Mouse (Mus musculus) neural tube, embryonic 10.5 days (tissue): ENCODE results near the gene Rbm20.
"Not testable (repeated sequence)": the region's sequence is repeated elsewhere in the genome, so short reads cannot be mapped to it uniquely, and the experiment has no call there.

Experiments used
- DNase-seq: peaks from one replicate; pipeline ENCODE4 v3.0.0-alpha.2; 2017; ENCODE audit warnings: low spot score; ENCODE audit errors: extremely low spot score

Rbm20 gene

DNA sequence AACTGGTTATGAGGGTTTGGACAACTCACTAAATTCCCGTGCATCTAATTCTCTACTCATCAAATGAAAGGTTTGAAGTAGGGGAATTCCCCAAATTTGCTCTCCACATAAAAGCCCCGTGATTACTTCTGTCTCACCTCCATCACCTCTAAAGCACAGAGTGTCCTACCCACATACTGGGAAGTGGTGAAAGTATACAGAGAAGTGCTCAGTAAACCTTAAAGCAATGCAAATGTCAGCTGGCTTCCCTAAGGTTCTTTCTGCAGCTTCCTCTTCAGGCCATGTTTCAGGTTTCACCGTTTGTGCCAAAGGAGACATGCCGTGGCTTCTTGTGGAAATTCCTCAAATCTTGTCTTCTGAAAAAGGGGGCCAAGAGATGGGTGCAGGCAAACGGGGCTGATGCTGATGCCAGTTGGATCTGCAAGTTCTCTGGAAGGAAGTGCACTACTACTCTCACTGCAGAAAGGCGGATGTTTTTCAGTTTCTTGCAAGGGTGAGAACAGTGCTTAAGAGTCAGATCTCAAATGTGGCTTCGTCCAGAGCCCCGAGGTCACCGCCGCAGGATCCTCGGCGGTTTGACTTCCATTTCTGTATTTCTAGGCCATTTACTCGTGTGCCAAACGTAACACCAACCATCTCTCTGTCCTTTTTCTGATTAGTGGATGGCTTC lies 223.0 kb downstream of the Rbm20 start:
- no peak for DNase-seq

- DNase-seq = no peak
Measured at GRCm38 (mm10) chr19:53901931-53902738, 225.0 kb downstream of the Rbm20 start.

- DNase-seq = peak; percentile 99
Measured at GRCm38 (mm10) chr19:53902739-53903487, 225.8 kb downstream of the Rbm20 start.

DNA sequence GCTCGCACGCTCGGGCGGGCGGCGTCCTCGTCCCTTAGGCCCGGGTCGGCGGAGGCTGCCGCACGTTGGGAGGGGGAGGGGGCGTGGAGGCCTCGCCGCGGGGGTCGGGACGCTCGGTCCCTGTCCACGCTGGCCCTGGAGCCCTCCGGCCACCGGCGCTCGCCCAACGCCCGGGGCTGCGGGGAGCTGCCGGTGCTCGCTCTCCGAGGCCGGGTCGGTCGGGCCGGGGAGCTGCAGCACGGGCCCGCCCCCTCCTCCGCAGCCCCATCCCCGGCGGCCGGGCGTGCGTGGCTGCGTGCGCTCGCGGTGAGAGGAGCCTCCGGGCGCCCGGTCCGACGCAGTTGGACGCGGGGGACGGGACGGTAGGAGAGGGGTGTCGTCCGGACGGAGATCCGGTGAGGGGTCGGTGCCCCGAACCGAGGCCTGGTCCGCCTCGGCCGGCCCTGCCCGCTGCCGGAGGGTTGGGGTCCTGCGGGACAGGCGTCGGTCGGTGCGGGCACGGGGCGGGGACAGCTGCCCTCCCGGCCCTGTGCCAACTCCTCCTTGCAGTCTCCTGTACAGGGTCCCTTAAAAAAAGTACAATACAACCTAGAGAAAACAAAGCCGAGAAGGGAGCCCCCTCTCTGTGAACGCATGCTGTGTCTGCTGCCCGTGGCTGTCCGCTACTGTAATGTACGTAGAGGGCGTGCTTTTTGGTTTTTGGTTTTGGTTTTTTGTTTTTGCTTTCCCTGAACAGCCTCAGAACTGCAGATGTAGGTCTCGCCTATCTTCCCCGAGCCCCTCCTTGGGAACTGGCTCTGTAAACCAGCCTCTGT lies 226.6 kb downstream of the Rbm20 start:
- DNase-seq = peak; percentile 74

DNA sequence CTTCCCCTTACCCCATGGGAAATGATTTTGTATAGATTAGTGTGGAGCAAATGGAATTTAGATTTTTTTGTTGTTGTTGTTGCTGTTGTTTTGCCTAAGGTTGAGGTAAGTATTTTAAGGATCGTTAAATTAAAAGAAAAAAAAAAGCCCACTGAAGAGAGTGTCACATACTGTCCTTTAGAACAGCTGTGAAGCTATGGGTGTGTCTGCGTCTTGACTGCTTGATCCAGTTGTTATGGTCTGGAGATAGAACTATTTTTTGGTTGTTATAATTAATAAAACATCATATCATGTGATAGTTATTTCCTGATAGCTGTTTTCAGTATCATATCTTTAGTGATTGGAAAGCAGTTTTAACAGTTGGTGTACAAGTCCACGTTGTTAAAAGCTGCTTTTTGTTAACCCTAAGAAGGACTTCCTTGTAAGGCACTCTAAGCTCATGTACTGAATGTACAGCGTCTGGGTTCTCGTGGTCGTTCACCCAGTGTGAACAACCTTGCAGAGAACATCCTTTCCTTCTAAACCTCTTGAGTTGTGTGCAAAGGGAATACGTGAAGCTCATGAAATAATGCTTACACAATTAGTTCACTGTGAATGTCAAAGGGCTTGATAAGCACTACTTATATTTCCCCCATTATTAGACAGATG lies 227.9 kb downstream of the Rbm20 start:
- peak; percentile 10 for DNase-seq

DNA sequence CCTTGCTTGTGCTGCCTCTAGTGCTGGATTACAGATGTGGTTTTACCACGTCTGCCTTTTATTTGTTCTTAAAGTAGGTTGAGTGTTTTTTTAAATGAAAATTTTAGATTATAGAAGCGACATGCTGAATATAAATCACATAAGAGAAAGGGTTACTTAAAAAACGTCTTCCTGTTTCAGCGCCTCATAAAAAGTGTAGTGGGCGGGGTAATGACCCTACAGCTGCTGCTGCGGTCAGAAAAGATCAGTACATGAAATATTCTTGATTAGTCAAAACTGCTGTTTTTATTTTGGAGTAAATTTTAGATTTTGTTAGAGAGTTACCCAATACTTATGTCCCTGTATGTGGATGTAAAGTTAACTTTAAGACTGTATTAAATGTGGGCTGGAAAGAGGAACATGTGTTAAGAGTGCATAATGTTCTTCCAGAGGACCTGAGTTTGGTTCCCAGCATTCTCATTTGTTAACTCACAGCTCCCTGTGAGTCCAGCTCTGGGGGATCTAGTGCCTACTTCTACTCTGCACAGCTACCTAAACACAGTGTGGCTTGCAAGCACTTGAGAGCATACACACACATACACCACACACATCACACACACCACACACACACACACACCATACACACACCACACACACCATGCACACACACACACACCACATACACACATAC lies 229.1 kb downstream of the Rbm20 start:
- peak; percentile 5 for DNase-seq

DNA sequence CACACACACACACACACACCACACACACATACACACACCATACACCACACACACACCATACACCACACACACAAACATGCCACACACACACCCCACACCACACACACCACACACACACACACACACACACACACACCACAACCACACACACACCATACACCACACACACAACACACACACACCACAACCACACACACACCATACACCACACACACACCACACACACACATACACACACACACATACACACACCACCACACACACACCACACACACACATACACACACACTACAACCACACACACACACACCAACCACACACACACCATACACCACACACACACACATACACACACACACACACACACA lies 229.6 kb downstream of the Rbm20 start:
- DNase-seq = not testable (repeated sequence)

DNA sequence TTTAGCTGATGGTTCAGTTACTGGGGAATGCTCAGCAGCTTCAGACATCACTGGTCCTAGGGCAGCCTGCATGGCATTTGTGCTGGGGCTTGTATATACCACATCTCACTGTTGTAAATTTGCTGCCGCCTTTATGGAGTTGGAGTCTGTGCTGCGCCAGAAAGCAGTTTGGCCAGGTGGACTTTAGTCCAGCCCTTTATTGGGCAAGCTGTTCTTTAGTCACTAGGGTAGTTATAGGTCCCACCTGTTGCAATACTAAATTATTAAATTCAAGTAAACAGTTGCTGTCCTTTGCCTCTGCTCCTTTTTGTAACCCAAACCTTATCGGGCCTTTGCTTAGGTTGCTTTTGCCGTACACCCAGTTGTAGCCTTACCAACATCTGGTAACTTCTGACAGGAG lies 237.8 kb downstream of the Rbm20 start:
- no peak for DNase-seq
